In genomic region chr1:151287451-151287850, GRCm38 (mm10) we compare ENCODE assay signal across 7 mouse cellular contexts. TPM values are rescaled to one million over a fixed set of nuclear protein-coding genes. Genes with fewer than 3 reads are reported as not detected.
DNase-seq lines count a peak whose midpoint lies in the region; ATAC-seq and TF ChIP-seq lines count a peak whose summit lies in the region.

No protein-coding gene starts in this region.

- H3K9me3 ChIP-seq in ES-E14 (ENCODE audit: control insufficient read depth, insufficient read depth, low read depth, low read length): no peaks in the 10 kb centered on the region
- H3K9me3 ChIP-seq in heart, embryonic 16.5 days (replicated peaks; ENCODE audit: control insufficient read depth, low read length): no peaks in the 10 kb centered on the region
- no peaks in the 10 kb centered on the region for H3K9me3 ChIP-seq in midbrain, embryonic 11.5 days (ENCODE audit: control insufficient read depth, low read length)

- peaks cover 4 to 12% of the 10 kb centered on the region in 2 experiments; a peak in 2 of 4 replicates for H3K4me1 ChIP-seq in ES-E14 (ENCODE audit: control insufficient read depth in 2 of 2, insufficient read depth in 2 of 2, low read length in 2 of 2, poor library complexity in 1 of 2)
- peaks cover 3% of the 10 kb centered on the region; the same call in 1 of the 2 replicates for H3K4me1 ChIP-seq in heart, embryonic 16.5 days (ENCODE audit: control insufficient read depth, insufficient read depth, low read length)
- no peaks in the 10 kb centered on the region for H3K4me1 ChIP-seq in midbrain, embryonic 11.5 days (ENCODE audit: control insufficient read depth, insufficient read depth, low read length)

- peak overlapping the region; percentile 32; the same call in 1 of the 2 replicates for H3K4me2 ChIP-seq in heart, embryonic 16.5 days (ENCODE audit: low read depth, low read length)
- no peak overlapping the region for H3K4me2 ChIP-seq in midbrain, embryonic 11.5 days

- intact Hi-C loops in left cerebral cortex, postnatal 10 days (cut with DNase I): no loop called here

- H3K36me3 ChIP-seq in ES-E14 (ENCODE audit: control insufficient read depth, insufficient read depth, low read length, poor library complexity, severe bottlenecking): no peaks in the 10 kb centered on the region
- no peaks in the 10 kb centered on the region for H3K36me3 ChIP-seq in heart, embryonic 16.5 days (ENCODE audit: control insufficient read depth, insufficient read depth)
- H3K36me3 ChIP-seq in midbrain, embryonic 11.5 days (ENCODE audit: control insufficient read depth, insufficient read depth, low read length): no peaks in the 10 kb centered on the region

- peak overlapping the region; percentile 46; the same call in 1 of the 2 replicates for H3K27ac ChIP-seq in ES-E14 (ENCODE audit: insufficient read depth, low read depth, low read length, poor library complexity, severe bottlenecking)
- H3K27ac ChIP-seq in heart, embryonic 16.5 days (ENCODE audit: low read length): peak overlapping the region; percentile 46
- no peak overlapping the region for H3K27ac ChIP-seq in midbrain, embryonic 11.5 days (ENCODE audit: low read depth, low read length)

- H3K4me3 ChIP-seq in ES-E14 (ENCODE audit: insufficient read depth in 1 of 2, low read depth in 1 of 2, low read length in 2 of 2, poor library complexity in 1 of 2, severe bottlenecking in 1 of 2): no peak overlapping the region
- peak overlapping the region; percentile 9; the same call in 1 of the 2 replicates for H3K4me3 ChIP-seq in heart, embryonic 16.5 days (ENCODE audit: low read length)
- no peak overlapping the region for H3K4me3 ChIP-seq in midbrain, embryonic 11.5 days (ENCODE audit: low read depth, low read length)

- ATAC-seq in heart, embryonic 16.5 days (replicated peaks; ENCODE audit: extremely low read depth, insufficient read depth, low FRiP score): peak; percentile 65; the same call in 1 of the 2 replicates
- peak; percentile 42 for ATAC-seq in megakaryocyte-erythroid progenitor cell, adult 5-6 weeks (replicated peaks; ENCODE audit: low FRiP score, low TSS enrichment, poor library complexity, severe bottlenecking)
- no peak for ATAC-seq in midbrain, embryonic 11.5 days (ENCODE audit: low FRiP score)

- no peak overlapping the region for H3K9ac ChIP-seq in ES-E14 (ENCODE audit: insufficient read depth, low read depth, low read length, poor library complexity, severe bottlenecking)
- no peak overlapping the region for H3K9ac ChIP-seq in heart, embryonic 16.5 days (ENCODE audit: low read length)
- no peak overlapping the region for H3K9ac ChIP-seq in midbrain, embryonic 11.5 days (ENCODE audit: low read length)

- no peaks in the 10 kb centered on the region for H3K27me3 ChIP-seq in heart, embryonic 16.5 days (ENCODE audit: control insufficient read depth, insufficient read depth, low read length)
- H3K27me3 ChIP-seq in midbrain, embryonic 11.5 days (ENCODE audit: control insufficient read depth, insufficient read depth, low read length): no peaks in the 10 kb centered on the region

- 56% methylated on average over 12 of the region's 12 CpGs for WGBS in heart, embryonic 16.5 days
- WGBS in midbrain, embryonic 11.5 days: 87% methylated on average over 12 of the region's 12 CpGs

- no peak for DNase-seq in ES-E14 (ENCODE audit: low read depth, low spot score)
- peak; percentile 59 for DNase-seq in brain, adult 2 months (ENCODE audit: low read depth, low spot score)
- DNase-seq in left cerebral cortex, postnatal 10 days (ENCODE audit: extremely low spot score in 1 of 2, low spot score in 2 of 2): peak; percentile 20 to 61
- DNase-seq in thymus, postnatal 4 days: peak; percentile 56
- no peak for DNase-seq in midbrain, embryonic 11.5 days (ENCODE audit: low spot score, missing footprints)

- in situ Hi-C loops in ES-E14 (cut with MboI; ENCODE audit: low sequenced_read_pairs in 2 of 2, unreplicated experiment in 2 of 2): no loop called here

TF ChIP-seq in ES-E14, 5 proteins besides CTCF, POLR2A, EP300 and RAD21:
- no peak for TF ChIP-seq ZNF384 (IDR thresholded peaks at IDR 0.05; ENCODE audit: low read depth, low read length)
- no peak for TF ChIP-seq MAFK (IDR thresholded peaks at IDR 0.05; ENCODE audit: insufficient read depth, low read depth, low read length)
- TF ChIP-seq ZC3H11A (IDR thresholded peaks at IDR 0.05; ENCODE audit: borderline replicate concordance, low read depth, low read length): no peak
- TF ChIP-seq HCFC1 (IDR thresholded peaks at IDR 0.05; ENCODE audit: borderline replicate concordance, insufficient read depth, low read length): no peak
- TF ChIP-seq CHD2 (IDR thresholded peaks at IDR 0.05; ENCODE audit: low read depth, low read length): no peak

RNA-seq across cellular contexts. Expression of gene Ivns1abp, which starts 56.8 kb away (rescaled TPM):
- 76.9 and 89.5 TPM in 2 replicates for total RNA-seq in ES-E14 (2012; rRNA removed)
- 360 and 367 TPM in 2 replicates for polyA plus RNA-seq in heart, embryonic 16.5 days (2015; fragmentation: Nextera tagmentation; extraction: Ambion mirVana)
- 100 to 1,000 TPM; 152 to 153 TPM for total RNA-seq in left cerebral cortex, postnatal 10 days (2021)
- total RNA-seq in megakaryocyte-erythroid progenitor cell, adult 5-6 weeks (2014; fragmentation: Nextera tagmentation): 209 and 234 TPM in 2 replicates
- 309 and 378 TPM in 2 replicates for total RNA-seq in megakaryocyte-erythroid progenitor cell, adult 5-6 weeks (2017)
- 434 and 473 TPM in 2 replicates for polyA plus RNA-seq in midbrain, embryonic 11.5 days (2014; fragmentation: Nextera tagmentation; extraction: Ambion mirVana)

Comparison
In these comparisons a context has a peak if more than half of its experiments do, and no peak if none do; other contexts are left out.
1. DNase-seq: peak in brain, adult 2 months (single experiment), left cerebral cortex, postnatal 10 days (2 of 2) and thymus, postnatal 4 days (single experiment); none in ES-E14 (single experiment) and midbrain, embryonic 11.5 days (single experiment).